Mouse (Mus musculus): ENCODE results near the gene Pex16. TPM values are rescaled to one million over a fixed set of nuclear protein-coding genes. Genes with fewer than 3 reads are reported as not detected.

Gene Pex16
- polyA plus RNA-seq, 1 experiment = 28.2 TPM

GRCm38 (mm10) chr2:92365568-92365967, 8.9 kb upstream of the Pex16 start:
- peaks cover 39% of the 10 kb centered on the region for H3K36me3 ChIP-seq (replicated peaks; ENCODE audit: low read length)
- no peak overlapping the region for H3K4me3 ChIP-seq (replicated peaks)
- H3K27me3 ChIP-seq (replicated peaks) = peaks cover 26% of the 10 kb centered on the region
- no peaks in the 10 kb centered on the region for H3K9me3 ChIP-seq
- H3K4me1 ChIP-seq = peaks cover 13% of the 10 kb centered on the region
- no peak for TF ChIP-seq GATA1 (IDR thresholded peaks at IDR 0.05; ENCODE audit: borderline replicate concordance, low read length)
- no peak for TF ChIP-seq FLI1 (IDR thresholded peaks at IDR 0.05; ENCODE audit: low read length)

GRCm38 (mm10) chr2:92367383-92368029, 7.0 kb upstream of the Pex16 start:
- TF ChIP-seq FLI1 (IDR thresholded peaks at IDR 0.05; ENCODE audit: low read length) (no peak), GATA1 (IDR thresholded peaks at IDR 0.05; ENCODE audit: borderline replicate concordance, low read length) (no peak)
- Histone ChIP-seq H3K27me3 (replicated peaks) (peaks cover 44% of the 10 kb centered on the region), H3K36me3 (replicated peaks; ENCODE audit: low read length) (peaks cover 21% of the 10 kb centered on the region), H3K4me3 (replicated peaks) (peak overlapping the region; percentile 18), H3K9me3 (no peaks in the 10 kb centered on the region), H3K4me1 (peaks cover 22% of the 10 kb centered on the region)

- Histone ChIP-seq H3K4me3 (replicated peaks) (peak overlapping the region; percentile 86), H3K36me3 (replicated peaks; ENCODE audit: low read length) (no peaks in the 10 kb centered on the region), H3K27me3 (replicated peaks) (peaks cover 48% of the 10 kb centered on the region), H3K4me1 (peaks cover 41% of the 10 kb centered on the region), H3K9me3 (no peaks in the 10 kb centered on the region)
- TF ChIP-seq GATA1 (IDR thresholded peaks at IDR 0.05; ENCODE audit: borderline replicate concordance, low read length) = no peak
- TF ChIP-seq FLI1 (IDR thresholded peaks at IDR 0.05; ENCODE audit: low read length) = no peak
Observed at GRCm38 (mm10) chr2:92370375-92370774, 4.1 kb upstream of the Pex16 start.

GRCm38 (mm10) chr2:92370821-92371805, 3.4 kb upstream of the Pex16 start:
- peaks cover 48% of the 10 kb centered on the region for H3K27me3 ChIP-seq (replicated peaks)
- no peaks in the 10 kb centered on the region for H3K9me3 ChIP-seq
- H3K36me3 ChIP-seq (replicated peaks; ENCODE audit: low read length) = no peaks in the 10 kb centered on the region
- TF ChIP-seq GATA1 (IDR thresholded peaks at IDR 0.05; ENCODE audit: borderline replicate concordance, low read length) (no peak), FLI1 (IDR thresholded peaks at IDR 0.05; ENCODE audit: low read length) (no peak)
- H3K4me1 ChIP-seq = peaks cover 47% of the 10 kb centered on the region
- peak overlapping the region; percentile 86 for H3K4me3 ChIP-seq (replicated peaks)

GRCm38 (mm10) chr2:92371971-92372690, 2.3 kb upstream of the Pex16 start:
- H3K36me3 ChIP-seq (replicated peaks; ENCODE audit: low read length) = peaks cover 4% of the 10 kb centered on the region
- no peak for TF ChIP-seq GATA1 (IDR thresholded peaks at IDR 0.05; ENCODE audit: borderline replicate concordance, low read length)
- TF ChIP-seq FLI1 (IDR thresholded peaks at IDR 0.05; ENCODE audit: low read length) = no peak
- no peaks in the 10 kb centered on the region for H3K9me3 ChIP-seq
- no peak overlapping the region for H3K4me3 ChIP-seq (replicated peaks)
- H3K27me3 ChIP-seq (replicated peaks) = peaks cover 46% of the 10 kb centered on the region
- peaks cover 55% of the 10 kb centered on the region for H3K4me1 ChIP-seq

- Histone ChIP-seq H3K36me3 (replicated peaks; ENCODE audit: low read length) (peaks cover 12% of the 10 kb centered on the region), H3K4me1 (peaks cover 57% of the 10 kb centered on the region), H3K9me3 (no peaks in the 10 kb centered on the region), H3K27me3 (replicated peaks) (peaks cover 42% of the 10 kb centered on the region), H3K4me3 (replicated peaks) (no peak overlapping the region)
- TF ChIP-seq FLI1 (IDR thresholded peaks at IDR 0.05; ENCODE audit: low read length) (no peak), GATA1 (IDR thresholded peaks at IDR 0.05; ENCODE audit: borderline replicate concordance, low read length) (no peak)
Observed at GRCm38 (mm10) chr2:92372767-92373436, 1.6 kb upstream of the Pex16 start.

- Histone ChIP-seq H3K36me3 (replicated peaks; ENCODE audit: low read length) (peaks cover 17% of the 10 kb centered on the region), H3K4me3 (replicated peaks) (peak overlapping the region; percentile 50), H3K9me3 (no peaks in the 10 kb centered on the region), H3K27me3 (replicated peaks) (peaks cover 42% of the 10 kb centered on the region), H3K4me1 (peaks cover 57% of the 10 kb centered on the region)
- TF ChIP-seq GATA1 (IDR thresholded peaks at IDR 0.05; ENCODE audit: borderline replicate concordance, low read length) = no peak
- no peak for TF ChIP-seq FLI1 (IDR thresholded peaks at IDR 0.05; ENCODE audit: low read length)
Observed at GRCm38 (mm10) chr2:92373437-92373813, 1.1 kb upstream of the Pex16 start.

- H3K4me1 ChIP-seq = peaks cover 53% of the 10 kb centered on the region
- peak overlapping the region; percentile 98 for H3K4me3 ChIP-seq (replicated peaks)
- H3K27me3 ChIP-seq (replicated peaks) = peaks cover 26% of the 10 kb centered on the region
- H3K36me3 ChIP-seq (replicated peaks; ENCODE audit: low read length) = peaks cover 35% of the 10 kb centered on the region
- no peaks in the 10 kb centered on the region for H3K9me3 ChIP-seq
- no peak for TF ChIP-seq GATA1 (IDR thresholded peaks at IDR 0.05; ENCODE audit: borderline replicate concordance, low read length)
- TF ChIP-seq FLI1 (IDR thresholded peaks at IDR 0.05; ENCODE audit: low read length) = no peak
Observed at GRCm38 (mm10) chr2:92375099-92375623, 685 bp downstream of the Pex16 start.

- H3K36me3 ChIP-seq (replicated peaks; ENCODE audit: low read length) = peaks cover 41% of the 10 kb centered on the region
- peaks cover 20% of the 10 kb centered on the region for H3K27me3 ChIP-seq (replicated peaks)
- TF ChIP-seq FLI1 (IDR thresholded peaks at IDR 0.05; ENCODE audit: low read length) = no peak
- H3K9me3 ChIP-seq = no peaks in the 10 kb centered on the region
- H3K4me1 ChIP-seq = peaks cover 49% of the 10 kb centered on the region
- H3K4me3 ChIP-seq (replicated peaks) = peak overlapping the region; percentile 98
Observed at GRCm38 (mm10) chr2:92375788-92376187, 1.3 kb downstream of the Pex16 start.

Measured in megakaryocyte, embryonic 14.5 days (primary cell).